Mouse (Mus musculus) C2C12 (cell line): Measurements from ENCODE around the gene Cspg5.

Source experiments
- CTCF ChIP-seq: IDR thresholded peaks from one replicate; pipeline ENCODE4 v1.5.1; 2011; ENCODE audit not compliant: control insufficient read depth, insufficient read depth, insufficient read length
- FOSL1 ChIP-seq: IDR thresholded peaks from one replicate; pipeline ENCODE4 v1.8.0; 2011; ENCODE audit warnings: mild to moderate bottlenecking, low read length; ENCODE audit not compliant: poor library complexity, insufficient read depth, severe bottlenecking
- MAX ChIP-seq: IDR thresholded peaks from one replicate; pipeline ENCODE4 v1.6.1; 2011; ENCODE audit warnings: mild to moderate bottlenecking, control low read depth
- MYOD1 ChIP-seq: IDR thresholded peaks from one replicate; pipeline ENCODE4 v1.6.1; 2011; ENCODE audit warnings: low read depth; ENCODE audit not compliant: control insufficient read depth, insufficient read length
- USF1 ChIP-seq: IDR thresholded peaks from one replicate; pipeline ENCODE4 v1.6.1; 2011; ENCODE audit warnings: low read depth, mild to moderate bottlenecking, control low read depth, moderate library complexity

DNA sequence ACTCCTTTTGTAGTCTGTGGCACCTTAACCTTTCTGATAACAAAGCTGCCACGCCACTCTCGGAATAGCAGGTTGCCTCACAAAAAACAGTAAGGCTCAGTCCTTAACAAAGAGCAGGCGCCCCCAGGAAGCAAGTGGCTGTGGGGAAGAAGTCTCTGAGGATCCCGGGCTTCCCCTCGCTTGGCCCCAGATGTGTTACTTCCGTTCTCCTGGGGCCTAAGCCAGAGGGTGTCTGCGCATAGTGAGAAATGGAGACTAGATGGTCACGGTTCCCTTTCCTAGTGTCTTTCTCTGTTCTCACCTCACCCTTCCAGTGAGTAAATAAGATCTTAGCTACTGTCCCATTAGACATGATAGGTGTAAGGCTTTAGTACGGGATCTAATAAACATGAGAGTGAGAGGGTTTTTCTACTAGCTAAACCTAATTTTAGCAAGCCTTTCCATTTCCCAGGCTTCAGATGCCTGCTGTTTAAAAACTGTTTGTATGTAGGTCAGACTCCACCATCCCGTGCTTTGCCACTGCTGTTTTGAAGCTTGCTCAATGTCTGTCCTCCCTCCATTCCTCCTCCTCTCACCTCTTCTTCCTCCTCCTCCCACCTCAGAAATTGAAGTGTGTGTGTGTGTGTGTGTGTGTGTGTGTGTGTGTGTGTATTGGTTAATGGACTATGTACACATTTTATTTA lies 13.9 kb upstream of the Cspg5 start:
- TF ChIP-seq CTCF (no peak), USF1 (no peak), MAX (no peak), FOSL1 (no peak), MYOD1 (no peak)
